ENCODE assay signal across 8 mouse cellular contexts in genomic region chr17:31511792-31512495, GRCm38 (mm10). TPM values are rescaled to one million over a fixed set of nuclear protein-coding genes. Genes with fewer than 3 reads are reported as not detected.
DNase-seq lines count a peak whose midpoint lies in the region; ATAC-seq lines count a peak whose summit lies in the region.

No protein-coding gene starts in this region.

- 0% methylated on average over 23 of the region's 56 CpGs for whole genome bisulfite sequencing in embryonic facial prominence, embryonic 14.5 days
- WGBS in kidney, embryonic 14.5 days: under 1% methylated on average over 53 of the region's 56 CpGs
- WGBS in limb, embryonic 15.5 days: under 1% methylated on average over 56 of the region's 56 CpGs

- no peaks in the 10 kb centered on the region for H3K9me3 ChIP-seq in embryonic facial prominence, embryonic 14.5 days (ENCODE audit: control insufficient read depth, low read length)
- no peaks in the 10 kb centered on the region for H3K9me3 ChIP-seq in kidney, embryonic 14.5 days (ENCODE audit: control insufficient read depth, low read length)
- no peaks in the 10 kb centered on the region for H3K9me3 ChIP-seq in limb, embryonic 15.5 days

- peaks cover 34% of the 10 kb centered on the region for H3K36me3 ChIP-seq in embryonic facial prominence, embryonic 14.5 days (ENCODE audit: control insufficient read depth, insufficient read depth, low read length)
- peaks cover 34% of the 10 kb centered on the region for H3K36me3 ChIP-seq in kidney, embryonic 14.5 days (ENCODE audit: control insufficient read depth, insufficient read depth, low read length)
- peaks cover 30% of the 10 kb centered on the region for H3K36me3 ChIP-seq in limb, embryonic 15.5 days

- ATAC-seq in embryonic facial prominence, embryonic 14.5 days (ENCODE audit: low read depth): peak; percentile 99
- peak; percentile 94 for ATAC-seq in kidney, embryonic 14.5 days (ENCODE audit: low FRiP score, low TSS enrichment)
- ATAC-seq in limb, embryonic 15.5 days (ENCODE audit: insufficient number of reproducible peaks, low FRiP score, low TSS enrichment, low read depth): peak; percentile 93

- H3K27ac ChIP-seq in embryonic facial prominence, embryonic 14.5 days (replicated peaks; ENCODE audit: low read depth, low read length): peak overlapping the region; percentile 88
- H3K27ac ChIP-seq in kidney, embryonic 14.5 days (ENCODE audit: low read depth, low read length): peak overlapping the region; percentile 37; the same call in 1 of the 2 replicates
- H3K27ac ChIP-seq in limb, embryonic 15.5 days: peak overlapping the region; percentile 91

- peak overlapping the region; percentile 87 for H3K4me2 ChIP-seq in embryonic facial prominence, embryonic 14.5 days (ENCODE audit: low read depth, low read length)
- peak overlapping the region; percentile 50 for H3K4me2 ChIP-seq in kidney, embryonic 14.5 days (replicated peaks; ENCODE audit: low read depth, low read length)
- peak overlapping the region; percentile 59 for H3K4me2 ChIP-seq in limb, embryonic 15.5 days

- H3K27me3 ChIP-seq in embryonic facial prominence, embryonic 14.5 days (replicated peaks; ENCODE audit: control insufficient read depth, insufficient read depth, low read length): no peaks in the 10 kb centered on the region
- H3K27me3 ChIP-seq in kidney, embryonic 14.5 days (ENCODE audit: control insufficient read depth, insufficient read depth, low read length): no peaks in the 10 kb centered on the region
- no peaks in the 10 kb centered on the region for H3K27me3 ChIP-seq in limb, embryonic 15.5 days

- H3K4me1 ChIP-seq in embryonic facial prominence, embryonic 14.5 days (ENCODE audit: control insufficient read depth, insufficient read depth, low read length): peaks cover 5% of the 10 kb centered on the region; the same call in 1 of the 2 replicates
- 0 out of 2 replicates have a peak, but pooled peaks cover 3% of the 10 kb centered on the region for H3K4me1 ChIP-seq in kidney, embryonic 14.5 days (ENCODE audit: control insufficient read depth, insufficient read depth, low read length)
- 0 out of 2 replicates have a peak, but pooled peaks cover 12% of the 10 kb centered on the region for H3K4me1 ChIP-seq in limb, embryonic 15.5 days

- peak; percentile 89 for DNase-seq in 3T3-L1 (ENCODE audit: low read depth, low spot score)
- peak; percentile 64 to 74 for DNase-seq in adrenal gland, postnatal 4 days (ENCODE audit: low spot score in 2 of 2)
- DNase-seq in embryonic facial prominence, embryonic 14.5 days (ENCODE audit: low spot score): peak; percentile 96
- DNase-seq in heart, adult 9 months (ENCODE audit: low spot score in 2 of 2): peak; percentile 77 to 79
- peak; percentile 33 to 74 for DNase-seq in monocyte, adult 2 months (ENCODE audit: low read depth in 1 of 2, low spot score in 2 of 2)
- peak; percentile 85 for DNase-seq in spleen, postnatal 36 days (ENCODE audit: low spot score in 2 of 2)

- H3K9ac ChIP-seq in embryonic facial prominence, embryonic 14.5 days (ENCODE audit: low read depth, low read length): peak overlapping the region; percentile 82
- H3K9ac ChIP-seq in kidney, embryonic 14.5 days (ENCODE audit: low read depth, low read length): peak overlapping the region; percentile 68
- peak overlapping the region; percentile 60 for H3K9ac ChIP-seq in limb, embryonic 15.5 days

- peak overlapping the region; percentile 87 for H3K4me3 ChIP-seq in embryonic facial prominence, embryonic 14.5 days (ENCODE audit: low read depth, low read length)
- peak overlapping the region; percentile 67 for H3K4me3 ChIP-seq in kidney, embryonic 14.5 days (ENCODE audit: low read length)
- H3K4me3 ChIP-seq in limb, embryonic 15.5 days: peak overlapping the region; percentile 83

RNA-seq across cellular contexts. Expression of gene Wdr4, which starts 7.8 kb away (rescaled TPM):
- total RNA-seq in adrenal gland, postnatal 4 days (2021): 10 to 100 TPM; 31.4 to 33.7 TPM
- 29.3 and 31.7 TPM in 2 replicates for polyA plus RNA-seq in embryonic facial prominence, embryonic 14.5 days (2014; fragmentation: Nextera tagmentation; extraction: Ambion mirVana)
- 40.6 and 45.7 TPM in 2 replicates for polyA plus RNA-seq in kidney, embryonic 14.5 days (2014; fragmentation: Nextera tagmentation; extraction: Ambion mirVana)
- 33.8 and 35.2 TPM in 2 replicates for polyA plus RNA-seq in limb, embryonic 15.5 days (2015; fragmentation: Nextera tagmentation; extraction: Ambion mirVana)

RNA-seq across cellular contexts. Expression of gene Ndufv3, which starts 8.0 kb away (rescaled TPM):
- 100 to 1,000 TPM; 359 to 397 TPM for total RNA-seq in adrenal gland, postnatal 4 days (2021)
- 283 and 316 TPM in 2 replicates for polyA plus RNA-seq in embryonic facial prominence, embryonic 14.5 days (2014; fragmentation: Nextera tagmentation; extraction: Ambion mirVana)
- polyA plus RNA-seq in kidney, embryonic 14.5 days (2014; fragmentation: Nextera tagmentation; extraction: Ambion mirVana): 231 and 270 TPM in 2 replicates
- polyA plus RNA-seq in limb, embryonic 15.5 days (2015; fragmentation: Nextera tagmentation; extraction: Ambion mirVana): 251 and 280 TPM in 2 replicates

RNA-seq across cellular contexts. Expression of gene Pknox1, which starts 52.6 kb away (rescaled TPM):
- total RNA-seq in adrenal gland, postnatal 4 days (2021): 10 to 100 TPM; 22.0 to 26.7 TPM
- polyA plus RNA-seq in embryonic facial prominence, embryonic 14.5 days (2014; fragmentation: Nextera tagmentation; extraction: Ambion mirVana): 31.1 and 31.3 TPM in 2 replicates
- polyA plus RNA-seq in kidney, embryonic 14.5 days (2014; fragmentation: Nextera tagmentation; extraction: Ambion mirVana): 27.1 and 44.0 TPM in 2 replicates
- polyA plus RNA-seq in limb, embryonic 15.5 days (2015; fragmentation: Nextera tagmentation; extraction: Ambion mirVana): 30.8 and 32.2 TPM in 2 replicates

Comparison
In these comparisons a context has a peak if more than half of its experiments do, and no peak if none do; other contexts are left out.
1. Peak in every context shown above with its lines: DNase-seq, ATAC-seq, H3K4me3 ChIP-seq and H3K27ac ChIP-seq.
2. H3K27ac ChIP-seq: peak in every context shown above with its lines; median percentile 91 in limb, embryonic 15.5 days; 88 in embryonic facial prominence, embryonic 14.5 days; 37 in kidney, embryonic 14.5 days.